Mouse (Mus musculus) spleen, adult 2 months (tissue): ENCODE data around the gene Msantd1. TPM values are rescaled to one million over a fixed set of nuclear protein-coding genes. Genes with fewer than 3 reads are reported as not detected.

ENCODE experiments used
- DNase-seq, 2 experiments: peaks; one replicate each; pipeline versions ENCODE4 v3.0.0 to v3.0.0-alpha.2; 2012 to 2021; ENCODE audit warnings: low spot score in 2 of 2, low read depth in 1 of 2
- H3K27ac ChIP-seq: fragments of 200-500 bp; 2 replicates; pipeline ENCODE4 v1.5.1; 2012; ENCODE audit warnings: low read length, inconsistent platforms; ENCODE audit not compliant: insufficient read depth
- H3K27me3 ChIP-seq: fragments of 200-500 bp; 2 replicates; pipeline ENCODE4 v1.6.1; 2012; ENCODE audit warnings: mild to moderate bottlenecking, moderate library complexity, low read length, inconsistent platforms; ENCODE audit not compliant: control insufficient read depth, insufficient read depth
- H3K36me3 ChIP-seq: fragments of 200-500 bp; 2 replicates; pipeline ENCODE4 v1.6.1; 2012; ENCODE audit warnings: mild to moderate bottlenecking, low read length, inconsistent platforms; ENCODE audit not compliant: control insufficient read depth, insufficient read depth
- H3K4me1 ChIP-seq: fragments of 200-500 bp; 2 replicates; pipeline ENCODE4 v1.6.1; 2011; ENCODE audit warnings: inconsistent platforms; ENCODE audit not compliant: control insufficient read depth, insufficient read depth, insufficient read length
- H3K4me3 ChIP-seq: fragments of 200-500 bp; 2 replicates; pipeline ENCODE4 v1.5.1; 2011; ENCODE audit warnings: mild to moderate bottlenecking, inconsistent platforms; ENCODE audit not compliant: insufficient read depth, insufficient read length; ENCODE audit errors: extremely low read depth
- CTCF ChIP-seq: fragments of 200-500 bp; IDR thresholded peaks from 2 replicates; pipeline ENCODE4 v1.5.1; 2011; ENCODE audit warnings: mild to moderate bottlenecking, inconsistent platforms; ENCODE audit not compliant: insufficient read depth, insufficient read length, insufficient replicate concordance; ENCODE audit errors: extremely low read depth
- POLR2A ChIP-seq: fragments of 200-500 bp; IDR thresholded peaks from 2 replicates; pipeline ENCODE4 v1.6.1; 2011; ENCODE audit warnings: low read depth, low read length, inconsistent platforms
- WGBS: fragments of 180-500 bp; shearing (Covaris S2); methylation state at CpG from one replicate; pipeline ENCODE4 v1.1.7; 2018; 5-methylcytosine and 5-hydroxymethylcytosine counted together
- polyA plus RNA-seq: library from polyadenylated mRNA; depleted of rRNA; stranded (reverse); fragments of >200 nt; gene quantifications from 2 replicates; pipeline ENCODE4 v1.2.3, GENCODE M21; 2012

Msantd1 gene
- polyA plus RNA-seq, 1 experiment = 3.3 TPM

- no peak for TF ChIP-seq POLR2A
- no peak for TF ChIP-seq CTCF
- no peak for DNase-seq
- peaks cover 2% of the 10 kb centered on the region; the same call in 1 of the 2 replicates for H3K36me3 ChIP-seq
- H3K27me3 ChIP-seq = no peaks in the 10 kb centered on the region
- no peaks in the 10 kb centered on the region for H3K4me1 ChIP-seq
- 82% methylated on average over 7 of the region's 7 CpGs for WGBS
- peak overlapping the region; percentile 45; the same call in 1 of the 2 replicates for H3K27ac ChIP-seq
- H3K4me3 ChIP-seq = no peak overlapping the region
Observed at GRCm38 (mm10) chr5:34924519-34924918, 16.7 kb downstream of the Msantd1 start.

- peaks cover 2% of the 10 kb centered on the region; the same call in 1 of the 2 replicates for H3K36me3 ChIP-seq
- TF ChIP-seq CTCF (no peak), POLR2A (no peak)
- 97% methylated on average over 4 of the region's 4 CpGs for WGBS
- no peak overlapping the region for H3K4me3 ChIP-seq
- no peaks in the 10 kb centered on the region for H3K4me1 ChIP-seq
- no peaks in the 10 kb centered on the region for H3K27me3 ChIP-seq
- no peak for DNase-seq
- H3K27ac ChIP-seq = no peak overlapping the region
Observed at GRCm38 (mm10) chr5:34927648-34928047, 19.8 kb downstream of the Msantd1 start.

GRCm38 (mm10) chr5:34930151-34930975 is 22.6 kb downstream of the Msantd1 start:
- no peaks in the 10 kb centered on the region for H3K36me3 ChIP-seq
- DNase-seq = no peak
- TF ChIP-seq CTCF (no peak), POLR2A (no peak)
- H3K4me1 ChIP-seq = no peaks in the 10 kb centered on the region
- no peaks in the 10 kb centered on the region for H3K27me3 ChIP-seq
- no peak overlapping the region for H3K4me3 ChIP-seq
- 88% methylated on average over 9 of the region's 9 CpGs for WGBS
- H3K27ac ChIP-seq = 0 out of 2 replicates have a peak overlapping the region, but pooled peaks have one; percentile 0

GRCm38 (mm10) chr5:34931091-34931490 is 23.3 kb downstream of the Msantd1 start:
- Histone ChIP-seq H3K4me1 (no peaks in the 10 kb centered on the region), H3K27me3 (no peaks in the 10 kb centered on the region), H3K27ac (0 out of 2 replicates have a peak overlapping the region, but pooled peaks have one; percentile 0), H3K36me3 (no peaks in the 10 kb centered on the region), H3K4me3 (no peak overlapping the region)
- TF ChIP-seq CTCF (no peak), POLR2A (no peak)
- no peak for DNase-seq
- WGBS = 79% methylated on average over 2 of the region's 2 CpGs

- Histone ChIP-seq H3K27ac (0 out of 2 replicates have a peak overlapping the region, but pooled peaks have one; percentile 26), H3K4me3 (no peak overlapping the region), H3K36me3 (no peaks in the 10 kb centered on the region), H3K27me3 (no peaks in the 10 kb centered on the region), H3K4me1 (no peaks in the 10 kb centered on the region)
- TF ChIP-seq POLR2A (no peak), CTCF (no peak)
- WGBS = 62% methylated on average over 11 of the region's 11 CpGs
- no peak for DNase-seq
Observed at GRCm38 (mm10) chr5:34931516-34932457, 24.0 kb downstream of the Msantd1 start.

- no peak overlapping the region for H3K27ac ChIP-seq
- WGBS = 44% methylated on average over 4 of the region's 4 CpGs
- no peak for TF ChIP-seq POLR2A
- TF ChIP-seq CTCF = no peak
Observed at GRCm38 (mm10) chr5:34932458-34932806, 24.6 kb downstream of the Msantd1 start.

More at GRCm38 (mm10) chr5:34932458-34932806, 24.6 kb downstream of the Msantd1 start:
- Histone ChIP-seq H3K27me3 (no peaks in the 10 kb centered on the region), H3K36me3 (no peaks in the 10 kb centered on the region), H3K4me1 (no peaks in the 10 kb centered on the region), H3K4me3 (no peak overlapping the region)
- no peak for DNase-seq
